Mouse (Mus musculus) left cerebral cortex, postnatal 10 days (tissue): ENCODE measurements at regions not wholly inside any gene's neighbourhood (a gene's known extent, or its start where the extent isn't known, plus 50 kb on each side); places are given as distances from the start of the nearest gene placed in this dataset.

Experiments used
- DNase-seq, 2 experiments: peaks; one replicate each; pipeline ENCODE4 v3.0.0; 2021 to 2022; ENCODE audit warnings: low spot score in 2 of 2, mixed read lengths in 1 of 2; ENCODE audit errors: extremely low spot score in 1 of 2
- intact Hi-C: fragments of 180-260 bp; cut with DNase I; formaldehyde crosslinking; loops from one replicate; pipeline ENCODE4 v1.15.1; 2025

- intact Hi-C loops = no loop called here
- no peak for DNase-seq
These were observed 53.2 kb upstream of the Nkx2-2 start for GRCm38 (mm10) chr2:147247238-147247637.

GRCm38 (mm10) chr2:147244406-147244805, 50.4 kb upstream of the Nkx2-2 start:
- DNase-seq = no peak
- intact Hi-C loops = no loop called here
